Mouse (Mus musculus) ES-Bruce4 (cell line): ENCODE measurements around the gene Map3k5. TPM values are rescaled to one million over a fixed set of nuclear protein-coding genes. Genes with fewer than 3 reads are reported as not detected.
A peak's percentile ranks its signal among the peaks of the same experiment; 100 is the strongest.

ENCODE experiments used
- H3K27ac ChIP-seq: 2 replicates; pipeline ENCODE4 v1.5.1; 2012; ENCODE audit warnings: low read length, inconsistent platforms; ENCODE audit not compliant: insufficient read depth
- H3K27me3 ChIP-seq: 2 replicates; pipeline ENCODE4 v1.6.1; 2012; ENCODE audit warnings: mild to moderate bottlenecking, low read length, inconsistent platforms; ENCODE audit not compliant: control insufficient read depth, poor library complexity, insufficient read depth, severe bottlenecking
- H3K36me3 ChIP-seq: 2 replicates; pipeline ENCODE4 v1.6.1; 2012; ENCODE audit warnings: inconsistent platforms, mild to moderate bottlenecking, low read length, moderate library complexity; ENCODE audit not compliant: control insufficient read depth, poor library complexity, insufficient read depth, severe bottlenecking
- H3K4me1 ChIP-seq: one replicate; pipeline ENCODE4 v1.8.1; 2011; ENCODE audit warnings: low read length; ENCODE audit not compliant: control insufficient read depth, insufficient read depth
- H3K4me3 ChIP-seq: 2 replicates; pipeline ENCODE4 v1.5.1; 2011; ENCODE audit warnings: low read depth, mild to moderate bottlenecking, low read length
- H3K9ac ChIP-seq: 2 replicates; pipeline ENCODE4 v1.6.1; 2012; ENCODE audit warnings: low read depth, mild to moderate bottlenecking, inconsistent platforms; ENCODE audit not compliant: poor library complexity, severe bottlenecking
- H3K9me3 ChIP-seq: replicated peaks from 2 replicates; pipeline ENCODE4 v1.6.1; 2012; ENCODE audit warnings: mild to moderate bottlenecking, low read length, inconsistent platforms; ENCODE audit not compliant: control insufficient read depth, poor library complexity, insufficient read depth, severe bottlenecking
- CTCF ChIP-seq: IDR thresholded peaks from one replicate; pipeline ENCODE4 v1.8.1; 2011; ENCODE audit warnings: low read depth, low read length
- EP300 ChIP-seq: IDR thresholded peaks from 2 replicates; pipeline ENCODE4 v1.6.1; 2011; ENCODE audit warnings: low read depth, low read length; ENCODE audit not compliant: insufficient read depth
- POLR2A ChIP-seq: IDR thresholded peaks from one replicate; pipeline ENCODE4 v1.8.1; 2011; ENCODE audit warnings: low read length; ENCODE audit not compliant: insufficient read depth
- polyA plus RNA-seq: library from polyadenylated mRNA; stranded (reverse); fragments of >200 nt; gene quantifications from 2 replicates; pipeline ENCODE4 v1.2.4, GENCODE M21; 2011; ENCODE audit warnings: low read depth; ENCODE audit not compliant: missing spikeins, insufficient read depth, insufficient read length

Gene Map3k5
- polyA plus RNA-seq, 1 experiment = 9.7 TPM

GRCm38 (mm10) chr10:20132933-20133652 lies 198.8 kb downstream of the Map3k5 start:
- no peaks in the 10 kb centered on the region for H3K4me1 ChIP-seq
- H3K27ac ChIP-seq = no peak overlapping the region
- H3K9me3 ChIP-seq = no peaks in the 10 kb centered on the region
- H3K27me3 ChIP-seq = no peaks in the 10 kb centered on the region
- H3K9ac ChIP-seq = no peak overlapping the region
- H3K4me3 ChIP-seq = no peak overlapping the region
- TF ChIP-seq POLR2A (no peak), CTCF (no peak), EP300 (no peak)
- H3K36me3 ChIP-seq = no peaks in the 10 kb centered on the region

- Histone ChIP-seq H3K9ac (no peak overlapping the region), H3K27me3 (no peaks in the 10 kb centered on the region), H3K4me3 (no peak overlapping the region), H3K36me3 (no peaks in the 10 kb centered on the region), H3K4me1 (no peaks in the 10 kb centered on the region), H3K9me3 (no peaks in the 10 kb centered on the region), H3K27ac (no peak overlapping the region)
- TF ChIP-seq EP300 (no peak), CTCF (no peak), POLR2A (no peak)
Measured at GRCm38 (mm10) chr10:20135350-20136058, 201.2 kb downstream of the Map3k5 start.

- Histone ChIP-seq H3K9ac (no peak overlapping the region), H3K27me3 (no peaks in the 10 kb centered on the region), H3K4me3 (no peak overlapping the region), H3K36me3 (no peaks in the 10 kb centered on the region), H3K27ac (no peak overlapping the region), H3K9me3 (no peaks in the 10 kb centered on the region), H3K4me1 (no peaks in the 10 kb centered on the region)
- no peak for TF ChIP-seq EP300
Measured at GRCm38 (mm10) chr10:20136505-20136904, 202.2 kb downstream of the Map3k5 start.

GRCm38 (mm10) chr10:20141376-20141775 lies 207.1 kb downstream of the Map3k5 start:
- H3K4me1 ChIP-seq = no peaks in the 10 kb centered on the region
- TF ChIP-seq POLR2A (no peak), EP300 (peak; percentile 64; the same call in 1 of the 2 replicates)

GRCm38 (mm10) chr10:20148130-20148772 lies 214.0 kb downstream of the Map3k5 start, which contains the start of gene Map7:
TSS of gene Map7 (plus strand) at chr10:20148471.
- H3K27me3 ChIP-seq = no peaks in the 10 kb centered on the region
- peak within 1 kb of the TSS; percentile 59; the same call in 1 of the 2 replicates for H3K27ac ChIP-seq
- peak within 1 kb of the TSS; percentile 91 for H3K9ac ChIP-seq
- peak within 1 kb of the TSS; percentile 92 for H3K4me3 ChIP-seq
- H3K4me1 ChIP-seq = peaks cover 1% of the 10 kb centered on the region
- H3K9me3 ChIP-seq = no peaks in the 10 kb centered on the region
- TF ChIP-seq POLR2A (no peak), EP300 (no peak), CTCF (no peak)
- no peaks in the 10 kb centered on the region for H3K36me3 ChIP-seq

More at GRCm38 (mm10) chr10:20141376-20141775, 207.1 kb downstream of the Map3k5 start:
- Histone ChIP-seq H3K9ac (no peak overlapping the region), H3K27ac (no peak overlapping the region), H3K36me3 (no peaks in the 10 kb centered on the region), H3K4me3 (no peak overlapping the region), H3K9me3 (no peaks in the 10 kb centered on the region), H3K27me3 (no peaks in the 10 kb centered on the region)

GRCm38 (mm10) chr10:20148773-20149120 lies 214.5 kb downstream of the Map3k5 start:
- Histone ChIP-seq H3K27ac (no peak overlapping the region), H3K36me3 (no peaks in the 10 kb centered on the region), H3K4me1 (peaks cover 1% of the 10 kb centered on the region), H3K9me3 (no peaks in the 10 kb centered on the region), H3K27me3 (no peaks in the 10 kb centered on the region), H3K9ac (peak overlapping the region; percentile 91), H3K4me3 (peak overlapping the region; percentile 80)
- TF ChIP-seq POLR2A (no peak), CTCF (peak; percentile 47)
